8 mouse cellular contexts compared by ENCODE assay signal in the genomic region with DNA sequence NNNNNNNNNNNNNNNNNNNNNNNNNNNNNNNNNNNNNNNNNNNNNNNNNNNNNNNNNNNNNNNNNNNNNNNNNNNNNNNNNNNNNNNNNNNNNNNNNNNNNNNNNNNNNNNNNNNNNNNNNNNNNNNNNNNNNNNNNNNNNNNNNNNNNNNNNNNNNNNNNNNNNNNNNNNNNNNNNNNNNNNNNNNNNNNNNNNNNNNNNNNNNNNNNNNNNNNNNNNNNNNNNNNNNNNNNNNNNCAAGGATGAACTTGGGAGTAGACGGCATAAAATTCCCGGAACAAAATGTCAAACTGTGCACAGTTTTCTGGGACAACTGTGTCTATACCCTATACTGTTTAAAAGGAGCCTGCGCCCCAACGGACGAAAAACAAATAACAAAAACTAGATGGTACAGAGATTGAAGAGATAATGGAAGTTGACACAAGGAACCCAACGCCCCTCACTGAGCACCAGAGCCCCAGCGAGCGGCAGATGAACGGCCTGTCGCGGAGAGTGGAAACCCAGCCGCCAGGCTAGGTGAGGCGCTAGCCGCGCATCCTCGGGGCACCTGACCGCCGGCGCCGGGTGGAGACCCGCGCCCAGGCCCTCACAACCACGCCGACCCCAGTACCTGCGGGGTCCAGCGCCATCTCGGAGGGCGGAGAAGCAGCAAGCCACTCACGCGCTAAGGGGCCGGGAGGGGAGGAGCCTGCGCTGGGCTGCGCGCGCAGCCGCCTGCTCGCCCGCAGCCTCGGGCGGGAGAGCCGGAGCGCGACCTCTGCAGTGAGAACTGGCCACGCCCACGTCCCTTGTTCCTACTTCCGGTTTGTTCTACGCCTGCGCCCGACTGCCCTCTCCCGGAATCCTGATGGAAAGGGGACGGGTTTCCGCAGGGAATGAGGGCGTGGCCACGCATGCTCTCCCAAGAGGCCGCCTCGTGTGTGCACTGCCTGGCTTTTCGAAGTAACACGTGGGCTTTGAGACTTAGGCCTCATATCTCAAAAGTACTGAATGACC. TPM values are rescaled to one million over a fixed set of nuclear protein-coding genes. Genes with fewer than 3 reads are reported as not detected.
DNase-seq lines count a peak whose midpoint lies in the region; ATAC-seq lines count a peak whose summit lies in the region.

TSS of gene Cmc1 (minus strand) at position 771 of the 996 bp plus-strand sequence.

- DNase-seq in adipocyte (ENCODE audit: low spot score), result peak; percentile 99
- peak; percentile 99 for DNase-seq in embryo, embryonic 10 days (ENCODE audit: low spot score)
- DNase-seq in gastrocnemius, postnatal 10 days, result peak; percentile 95
- peak; percentile 93 for DNase-seq in induced T-regulatory cell, adult 2 months (ENCODE audit: low read depth)
- peak; percentile 92 to 96 for DNase-seq in left cerebral cortex, adult 9 months (ENCODE audit: low spot score in 2 of 2)
- peak; percentile 93 for DNase-seq in right cerebral cortex, postnatal 14 days
- peak; percentile 93 to 97 for DNase-seq in urinary bladder, postnatal 36 days (ENCODE audit: low spot score in 2 of 2)

- ATAC-seq in megakaryocyte progenitor cell, adult 5-6 weeks (replicated peaks; ENCODE audit: poor library complexity), result peak; percentile 82

RNA-seq across cellular contexts. Expression of gene Cmc1, which starts in this region (rescaled TPM):
- total RNA-seq in gastrocnemius, postnatal 10 days (2021), result 10 to 100 TPM; 21.4 to 26.4 TPM
- 67.1 and 74.9 TPM in 2 replicates for total RNA-seq in megakaryocyte progenitor cell, adult 5-6 weeks (2015)
- total RNA-seq in megakaryocyte progenitor cell, adult 5-6 weeks (2017), result 49.8 and 64.3 TPM in 2 replicates

Comparison
In these comparisons a context has a peak if more than half of its experiments do, and no peak if none do; other contexts are left out.
1. Peak in every context shown above with its lines: DNase-seq and ATAC-seq.